Mouse (Mus musculus): ENCODE results near the gene Crmp1.

GRCm38 (mm10) chr5:37206364-37206763 lies 35.4 kb upstream of the Crmp1 start:
- no peak for TF ChIP-seq CTCF (IDR thresholded peaks at IDR 0.05; ENCODE audit: low read depth, low read length)
- TF ChIP-seq POLR2A (IDR thresholded peaks at IDR 0.05; ENCODE audit: borderline replicate concordance, low read depth, low read length) = no peak

Data from bone marrow macrophage, adult 2 months (primary cell).